Mouse (Mus musculus) liver, postnatal 0 days (tissue): Measurements from ENCODE around the gene Fut8. TPM values are rescaled to one million over a fixed set of nuclear protein-coding genes. Genes with fewer than 3 reads are reported as not detected.

Source experiments
- ATAC-seq: fragments of 200-750 bp; cut with Nextera tagmentation; 2 replicates; pipeline ENCODE4 v1.8.0; 2017; ENCODE audit warnings: mild to moderate bottlenecking, moderate library complexity
- DNase-seq: peaks from one replicate; pipeline ENCODE4 v3.0.0-alpha.2; 2016
- H3K27ac ChIP-seq: fragments of 300-500 bp; sonication (generic); 2 replicates; pipeline ENCODE4 v1.5.1; 2014; ENCODE audit warnings: antibody characterized with exemption, moderate library complexity, mild to moderate bottlenecking, low read depth
- H3K27me3 ChIP-seq: fragments of 300-500 bp; sonication (generic); 2 replicates; pipeline ENCODE4 v1.6.1; 2014; ENCODE audit warnings: low read length, control low read depth, mixed read lengths; ENCODE audit not compliant: insufficient read depth
- H3K36me3 ChIP-seq: fragments of 300-500 bp; sonication (generic); replicated peaks from 2 replicates; pipeline ENCODE4 v1.6.1; 2014; ENCODE audit warnings: mild to moderate bottlenecking, control low read depth, low read length, moderate library complexity, mixed read lengths; ENCODE audit not compliant: insufficient read depth
- H3K4me1 ChIP-seq: fragments of 300-500 bp; sonication (generic); 2 replicates; pipeline ENCODE4 v1.6.1; 2014; ENCODE audit warnings: antibody characterized with exemption, mild to moderate bottlenecking, control low read depth; ENCODE audit not compliant: insufficient read depth
- H3K4me2 ChIP-seq: fragments of 300-500 bp; sonication (generic); 2 replicates; pipeline ENCODE4 v1.6.1; 2014; ENCODE audit warnings: low read depth, mild to moderate bottlenecking, low read length, moderate library complexity, mixed read lengths
- H3K4me3 ChIP-seq: fragments of 300-500 bp; sonication (generic); 2 replicates; pipeline ENCODE4 v1.5.1; 2014; ENCODE audit warnings: low read depth, low read length
- H3K9ac ChIP-seq: fragments of 300-500 bp; sonication (generic); replicated peaks from 2 replicates; pipeline ENCODE4 v1.6.1; 2014; ENCODE audit warnings: mild to moderate bottlenecking, moderate library complexity
- H3K9me3 ChIP-seq: fragments of 300-500 bp; sonication (generic); 2 replicates; pipeline ENCODE4 v1.6.1; 2016; ENCODE audit warnings: mild to moderate bottlenecking, control low read depth, low read length, mixed read lengths
- CTCF ChIP-seq: sonication (generic); IDR thresholded peaks from 2 replicates; pipeline ENCODE4 v1.5.1; 2016; ENCODE audit warnings: antibody characterized with exemption, low read depth
- EP300 ChIP-seq: IDR thresholded peaks from 2 replicates; pipeline ENCODE4 v1.6.1; 2016; ENCODE audit warnings: antibody characterized with exemption, low read depth, mild to moderate bottlenecking
- WGBS: fragments of 180-500 bp; shearing (Covaris S2); extraction: QIAGEN DNeasy Blood & Tissue Kit; methylation state at CpG from one replicate; pipeline ENCODE4 v1.1.7; 2014; ENCODE audit not compliant: insufficient replicate concordance; 5-methylcytosine and 5-hydroxymethylcytosine counted together
- polyA plus RNA-seq: library from polyadenylated mRNA; unstranded; fragments of >200 nt; fragmentation: Nextera tagmentation; extraction: Ambion mirVana; gene quantifications from 2 replicates; pipeline ENCODE4 v1.2.1, GENCODE M21; 2015

Gene Fut8
- polyA plus RNA-seq, 1 experiment from 2014 or later = 8.6 TPM

DNA sequence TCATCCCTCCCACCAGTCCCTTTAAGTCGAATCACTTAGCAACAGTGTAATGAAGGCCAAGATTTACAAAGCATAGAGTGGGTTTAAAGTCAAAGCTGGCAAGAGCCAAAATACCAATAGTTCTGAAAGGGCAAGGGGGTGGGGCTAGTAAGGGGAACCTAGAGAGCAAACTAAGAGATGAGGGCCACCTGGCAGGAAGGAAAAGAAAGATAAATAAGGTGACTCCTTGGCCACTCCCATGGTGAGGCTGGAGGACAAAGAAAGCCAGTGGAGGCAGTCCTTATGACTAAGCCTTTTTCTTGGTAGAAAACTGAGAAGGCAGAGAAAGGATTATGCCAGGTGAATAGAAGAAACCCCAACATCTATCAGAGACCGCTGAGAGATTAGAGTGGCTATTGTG, 42.9 kb upstream of the Fut8 start:
- Histone ChIP-seq H3K4me1 (peaks cover 7% of the 10 kb centered on the region), H3K4me2 (no peak overlapping the region), H3K27me3 (no peaks in the 10 kb centered on the region), H3K36me3 (no peaks in the 10 kb centered on the region), H3K9me3 (no peaks in the 10 kb centered on the region), H3K27ac (no peak overlapping the region), H3K9ac (no peak overlapping the region), H3K4me3 (no peak overlapping the region)
- TF ChIP-seq CTCF (no peak), EP300 (no peak)
- DNase-seq = no peak
- ATAC-seq = no peak
- WGBS = 70% methylated on average over 2 of the region's 2 CpGs

- H3K36me3 ChIP-seq = no peaks in the 10 kb centered on the region
- H3K4me2 ChIP-seq = no peak overlapping the region
- H3K27ac ChIP-seq = no peak overlapping the region
- H3K9me3 ChIP-seq = no peaks in the 10 kb centered on the region
- no peaks in the 10 kb centered on the region for H3K27me3 ChIP-seq
- DNase-seq (no peak), ATAC-seq (no peak)
- 92% methylated on average over 2 of the region's 2 CpGs for WGBS
- TF ChIP-seq EP300 (no peak), CTCF (no peak)
- H3K4me3 ChIP-seq = no peak overlapping the region
- peaks cover 7% of the 10 kb centered on the region for H3K4me1 ChIP-seq
- no peak overlapping the region for H3K9ac ChIP-seq
Measured at GRCm38 (mm10) chr12:77196529-77197095, 41.3 kb upstream of the Fut8 start.

GRCm38 (mm10) chr12:77197121-77197599, 40.8 kb upstream of the Fut8 start:
- no peak overlapping the region for H3K27ac ChIP-seq
- H3K9me3 ChIP-seq = no peaks in the 10 kb centered on the region
- H3K27me3 ChIP-seq = no peaks in the 10 kb centered on the region
- DNase-seq (no peak), ATAC-seq (no peak)
- TF ChIP-seq EP300 (no peak), CTCF (no peak)
- no peak overlapping the region for H3K9ac ChIP-seq
- 38% methylated on average over 7 of the region's 7 CpGs for WGBS
- H3K4me1 ChIP-seq = peaks cover 7% of the 10 kb centered on the region
- no peak overlapping the region for H3K4me3 ChIP-seq
- no peak overlapping the region for H3K4me2 ChIP-seq
- no peaks in the 10 kb centered on the region for H3K36me3 ChIP-seq

DNA sequence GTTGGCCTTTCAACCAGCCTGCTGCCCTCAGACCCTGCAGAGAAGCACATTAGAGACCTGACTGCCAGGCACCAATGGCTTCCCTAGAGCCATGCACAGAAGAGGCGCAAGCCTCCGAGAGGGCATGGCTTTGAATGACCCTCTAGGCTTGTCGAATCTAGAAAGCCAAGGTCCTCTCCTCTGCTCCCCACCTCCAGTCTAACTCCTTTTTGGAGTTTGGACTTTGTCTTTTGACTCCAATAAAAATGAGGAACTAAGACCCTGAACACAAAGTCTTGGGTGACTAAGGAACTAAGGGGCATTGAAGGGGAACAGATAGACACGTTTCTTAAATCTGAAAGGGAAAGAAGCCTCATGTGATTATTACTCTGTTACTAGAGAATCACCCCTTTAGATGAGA, 39.7 kb upstream of the Fut8 start:
- H3K4me2 ChIP-seq = no peak overlapping the region
- TF ChIP-seq EP300 = no peak
- TF ChIP-seq CTCF = no peak
- peaks cover 7% of the 10 kb centered on the region for H3K4me1 ChIP-seq
- no peaks in the 10 kb centered on the region for H3K9me3 ChIP-seq
- H3K27me3 ChIP-seq = no peaks in the 10 kb centered on the region
- no peaks in the 10 kb centered on the region for H3K36me3 ChIP-seq
- no peak overlapping the region for H3K4me3 ChIP-seq
- H3K27ac ChIP-seq = no peak overlapping the region
- H3K9ac ChIP-seq = no peak overlapping the region
- ATAC-seq (no peak), DNase-seq (no peak)
- WGBS = 67% methylated on average over 4 of the region's 4 CpGs

GRCm38 (mm10) chr12:77201461-77202143, 36.3 kb upstream of the Fut8 start:
- Histone ChIP-seq H3K9me3 (no peaks in the 10 kb centered on the region), H3K4me1 (peaks cover 7% of the 10 kb centered on the region), H3K27me3 (no peaks in the 10 kb centered on the region), H3K36me3 (no peaks in the 10 kb centered on the region), H3K4me3 (no peak overlapping the region), H3K9ac (no peak overlapping the region), H3K27ac (no peak overlapping the region), H3K4me2 (no peak overlapping the region)
- DNase-seq = no peak
- no peak for TF ChIP-seq EP300
- no peak for TF ChIP-seq CTCF
- ATAC-seq = no peak
- WGBS = 51% methylated on average over 10 of the region's 10 CpGs

DNA sequence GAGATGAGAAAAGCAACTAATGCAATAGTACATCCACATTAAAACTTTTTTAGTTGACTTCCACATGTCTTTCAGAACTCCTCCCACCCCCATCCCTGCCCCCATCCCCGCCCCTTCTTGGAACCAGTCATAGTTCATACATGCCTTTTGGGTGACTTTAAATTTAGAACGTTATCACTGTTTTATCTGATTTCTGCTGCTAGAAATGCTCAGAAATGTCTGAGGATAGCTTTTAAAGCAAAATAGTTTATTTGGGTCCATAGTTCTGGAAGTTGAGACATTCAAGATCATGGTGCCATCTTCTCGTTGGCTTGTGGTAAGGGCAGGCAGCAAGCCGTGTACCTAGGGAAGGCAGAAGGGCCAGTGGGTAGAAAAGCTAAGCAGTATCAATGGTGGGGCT, 34.8 kb upstream of the Fut8 start:
- Histone ChIP-seq H3K9ac (no peak overlapping the region), H3K27ac (no peak overlapping the region), H3K4me1 (peaks cover 2% of the 10 kb centered on the region), H3K4me2 (no peak overlapping the region), H3K27me3 (no peaks in the 10 kb centered on the region), H3K4me3 (no peak overlapping the region), H3K36me3 (no peaks in the 10 kb centered on the region), H3K9me3 (no peaks in the 10 kb centered on the region)
- DNase-seq (no peak), ATAC-seq (no peak)
- TF ChIP-seq EP300 = no peak
- no peak for TF ChIP-seq CTCF
- whole genome bisulfite sequencing = 81% methylated on average over 4 of the region's 4 CpGs
